Mouse (Mus musculus) urinary bladder, postnatal 25 days (tissue): ENCODE measurements around the gene Fads3.

ENCODE experiments used
- DNase-seq: peaks from one replicate; pipeline ENCODE4 v3.0.0; 2022; ENCODE audit warnings: low spot score

Fads3 gene

GRCm38 (mm10) chr19:10041388-10042148 lies at the start of gene Fads3:
Gene Fads3, plus strand, starts transcription at chr19:10041569.
- peak; percentile 78 for DNase-seq

GRCm38 (mm10) chr19:9992011-9992958 lies 49.1 kb upstream of the Fads3 start:
- DNase-seq = no peak

- DNase-seq = peak; percentile 88
These were observed 48.2 kb upstream of the Fads3 start for GRCm38 (mm10) chr19:9993036-9993656.

DNA sequence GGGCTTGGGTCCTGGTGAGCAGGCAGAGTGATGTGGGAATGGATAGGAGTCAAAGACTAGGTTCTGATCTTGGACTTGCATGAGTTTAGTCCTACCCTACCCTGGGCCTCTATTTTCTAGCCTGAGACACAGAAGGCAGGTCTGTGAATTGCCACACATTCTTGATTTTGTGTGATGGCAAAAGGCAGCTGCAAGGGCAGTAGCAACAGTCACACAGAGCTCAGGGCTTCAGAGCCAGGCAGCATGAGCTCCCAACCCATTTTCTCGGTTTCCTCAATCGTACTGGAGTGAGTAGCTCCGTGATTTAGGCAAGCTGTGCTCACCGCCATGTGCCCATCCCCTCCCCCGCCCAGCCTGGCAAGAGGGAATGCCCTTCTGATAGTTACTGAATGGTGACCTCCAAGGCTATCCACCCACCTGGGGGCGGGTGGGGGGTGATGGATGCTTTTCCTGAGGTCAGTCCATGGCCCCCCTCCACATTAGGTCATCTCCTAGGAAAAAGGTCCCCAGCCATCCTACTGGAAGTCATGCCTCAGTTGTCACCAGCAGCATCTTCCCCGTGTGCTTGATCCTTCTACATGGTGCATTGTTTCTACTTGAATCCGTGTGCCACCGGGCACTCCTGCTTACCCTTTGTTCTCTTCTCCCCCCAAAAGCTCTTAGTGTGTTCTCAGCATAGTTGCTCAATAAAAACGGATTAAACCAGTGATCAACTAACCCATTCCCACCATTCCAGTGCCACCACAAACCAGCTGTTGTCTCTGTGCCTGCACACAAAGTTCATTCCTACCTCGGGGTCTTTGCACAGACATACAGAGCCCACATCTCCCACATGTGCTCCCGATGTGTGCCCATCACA lies 43.9 kb upstream of the Fads3 start:
- DNase-seq = no peak

DNA sequence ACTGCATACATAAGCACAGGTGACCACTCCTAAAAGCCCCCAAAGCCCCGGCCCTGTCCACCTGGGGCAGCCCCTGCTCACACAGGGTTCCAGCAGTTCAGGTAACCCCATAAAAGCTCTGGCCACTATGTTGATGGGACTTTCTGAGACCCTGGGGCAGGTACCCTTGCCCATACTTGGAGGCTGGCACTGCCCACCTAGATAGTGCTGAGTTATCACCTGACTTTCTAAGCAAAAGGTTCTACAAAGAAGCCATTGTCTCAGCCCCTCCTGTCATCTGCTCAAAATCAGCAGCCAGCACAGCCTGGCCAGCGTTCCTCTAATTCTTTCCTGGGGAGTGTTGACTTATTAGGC lies 43.3 kb upstream of the Fads3 start:
- DNase-seq = no peak

DNA sequence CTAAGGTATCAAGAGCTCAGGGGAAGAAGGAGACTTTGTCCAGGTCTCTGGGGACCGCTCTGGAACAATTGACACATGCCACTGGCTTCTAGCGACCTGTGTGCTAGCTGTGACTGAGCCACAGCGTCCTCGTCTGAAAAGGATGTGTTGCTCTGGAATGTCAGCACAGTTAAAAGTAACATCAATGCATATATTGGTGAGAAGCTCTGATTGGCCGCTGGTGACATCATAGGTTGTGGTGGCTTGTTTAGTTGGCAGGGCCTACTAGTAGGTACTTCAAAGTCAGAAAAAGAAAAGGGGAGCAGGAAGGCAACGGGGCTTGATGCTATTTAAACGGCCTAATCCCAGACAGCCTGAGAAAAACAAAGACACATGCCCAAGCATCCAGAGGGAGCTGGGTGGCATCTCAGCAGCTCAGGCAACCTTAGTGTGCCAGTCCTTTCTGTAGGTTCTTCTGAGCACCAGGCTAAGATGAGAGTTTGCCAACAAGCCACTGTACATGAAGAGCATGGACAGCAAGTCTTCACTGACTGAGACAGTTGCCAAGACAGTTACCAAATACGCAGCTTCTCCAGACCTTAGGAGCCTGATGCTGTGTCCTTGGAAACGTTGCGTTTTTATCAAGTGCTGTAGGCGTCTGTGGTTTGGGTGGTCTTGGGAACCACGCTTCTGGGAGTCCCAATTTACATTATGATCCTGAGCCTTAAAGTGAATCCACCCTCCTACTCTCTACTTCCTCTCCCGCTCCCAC lies 42.5 kb upstream of the Fads3 start:
- no peak for DNase-seq

DNA sequence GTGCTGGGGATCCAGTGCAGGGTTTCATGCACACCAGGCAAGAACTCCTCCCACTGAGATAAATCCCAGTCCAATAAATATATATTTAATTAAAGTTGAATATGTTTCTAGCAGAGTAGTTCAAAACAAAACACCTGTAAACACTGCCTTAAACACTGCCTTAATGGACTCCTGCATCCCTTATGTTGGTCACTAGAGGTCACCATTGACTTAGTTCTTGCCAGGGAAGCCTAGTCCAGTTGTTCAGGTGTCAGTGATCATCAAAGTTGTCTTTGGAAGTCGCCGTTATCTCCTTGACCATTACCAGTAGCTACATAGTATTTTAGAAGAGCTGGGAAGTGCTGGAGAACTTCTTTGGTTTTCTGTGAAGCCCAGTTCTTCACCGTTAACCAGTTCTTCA lies 41.0 kb upstream of the Fads3 start:
- DNase-seq = no peak

DNA sequence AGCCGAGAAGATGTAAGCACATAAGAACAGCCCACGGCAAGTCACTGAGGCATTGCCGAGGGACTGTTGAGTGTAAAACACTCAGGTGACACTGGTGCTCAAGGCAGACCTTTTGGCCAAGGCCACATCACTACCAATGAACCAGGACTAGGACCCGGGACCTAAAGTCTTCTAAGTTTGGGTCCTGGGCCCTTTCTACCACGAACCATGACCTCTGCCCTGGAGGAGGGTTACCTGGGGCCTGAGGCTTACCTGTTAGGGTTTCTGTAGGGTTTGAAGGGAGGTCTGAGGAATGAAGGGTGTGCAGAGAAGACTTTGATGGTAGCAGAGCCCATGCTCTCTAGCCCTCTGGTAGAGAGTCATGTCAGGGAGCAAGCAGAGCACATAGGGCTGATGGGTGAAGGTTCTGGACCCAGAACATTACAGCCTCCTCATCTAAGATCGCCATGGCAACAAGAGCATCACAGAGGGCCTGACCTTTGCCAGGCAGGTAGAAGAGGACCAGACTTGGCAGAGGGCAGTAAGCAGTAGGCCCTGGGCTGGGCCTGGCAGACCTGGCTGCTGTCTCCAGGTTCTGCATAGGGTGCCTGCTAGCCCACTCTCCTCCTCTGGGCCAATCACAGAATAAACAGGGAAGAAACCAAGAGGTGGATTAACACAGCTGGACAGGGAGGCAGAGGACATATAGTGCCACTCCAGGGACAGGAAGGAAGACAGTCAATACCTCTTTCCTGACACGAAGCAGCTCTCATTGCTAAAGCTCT lies 40.0 kb upstream of the Fads3 start, which contains the start of the genes Best1 and Rab3il1:
Best1 (minus strand) TSS at position 428 of the 764 bp plus-strand sequence.
Rab3il1 (plus strand) TSS at position 464 of the 764 bp plus-strand sequence.
- DNase-seq = no peak

DNA sequence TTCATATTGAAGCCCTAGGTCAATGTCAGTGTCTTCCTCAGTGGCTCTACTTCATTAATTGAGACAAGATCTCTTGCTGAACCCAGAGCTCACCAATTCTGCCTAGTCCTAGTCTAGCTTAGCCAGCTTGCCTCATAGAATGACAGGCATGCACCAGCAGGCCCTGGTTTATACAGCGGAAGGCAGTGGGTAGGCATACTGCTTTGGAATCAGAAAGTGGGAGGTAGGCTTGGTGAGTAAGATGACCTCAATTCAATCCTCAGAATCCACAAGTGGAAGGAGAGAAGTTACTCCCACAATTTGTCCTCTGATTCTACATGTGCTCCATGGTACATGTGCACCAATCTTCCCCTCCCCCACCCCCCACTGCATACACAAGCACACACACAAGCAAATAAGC lies 37.7 kb upstream of the Fads3 start:
- DNase-seq = no peak

GRCm38 (mm10) chr19:10011408-10011807 lies 30.0 kb upstream of the Fads3 start:
- DNase-seq = no peak

GRCm38 (mm10) chr19:10012827-10013278 lies 28.5 kb upstream of the Fads3 start:
- peak; percentile 39 for DNase-seq

- DNase-seq = no peak
These were observed 28.0 kb upstream of the Fads3 start for GRCm38 (mm10) chr19:10013348-10013747.

GRCm38 (mm10) chr19:10013913-10014312 lies 27.5 kb upstream of the Fads3 start:
- no peak for DNase-seq

GRCm38 (mm10) chr19:10014824-10015223 lies 26.5 kb upstream of the Fads3 start:
- no peak for DNase-seq

DNA sequence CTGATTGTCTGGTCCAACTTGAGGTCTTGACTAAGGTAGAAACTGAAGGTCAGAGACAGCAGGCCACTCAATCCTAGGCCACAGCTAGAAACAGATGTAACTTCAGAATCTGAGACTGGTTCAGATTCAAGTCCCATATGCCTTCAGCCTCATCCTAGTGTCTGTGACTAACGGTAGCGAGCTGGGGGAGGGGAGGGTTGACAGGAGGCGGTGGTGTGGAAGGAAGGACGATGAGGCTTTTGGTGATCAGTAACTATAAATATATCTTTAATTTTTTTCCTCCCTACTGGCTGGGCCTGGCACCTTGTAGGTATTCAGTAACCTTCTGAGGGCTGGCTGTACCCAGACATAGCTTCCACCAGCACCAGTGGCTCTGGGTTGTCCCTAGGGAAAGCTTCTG lies 25.9 kb upstream of the Fads3 start:
- no peak for DNase-seq

GRCm38 (mm10) chr19:10016151-10016550 lies 25.2 kb upstream of the Fads3 start:
- no peak for DNase-seq

- peak; percentile 87 for DNase-seq
These were observed 23.5 kb upstream of the Fads3 start for GRCm38 (mm10) chr19:10017637-10018526.

- no peak for DNase-seq
These were observed 22.9 kb upstream of the Fads3 start for GRCm38 (mm10) chr19:10018527-10018818.

GRCm38 (mm10) chr19:10019214-10019760 lies 22.1 kb upstream of the Fads3 start:
- DNase-seq = no peak
